Mouse (Mus musculus) stomach, embryonic 15.5 days (tissue): ENCODE measurements around the gene Aar2. TPM values are rescaled to one million over a fixed set of nuclear protein-coding genes. Genes with fewer than 3 reads are reported as not detected.
A peak's percentile ranks its signal among the peaks of the same experiment; 100 is the strongest.

Source experiments
- ATAC-seq: fragments of 200-750 bp; cut with Nextera tagmentation; 2 replicates; pipeline ENCODE4 v1.8.0; 2017; ENCODE audit warnings: low read depth, moderate number of reproducible peaks, moderate TSS enrichment; ENCODE audit not compliant: insufficient read depth, low FRiP score
- H3K27ac ChIP-seq: fragments of 300-500 bp; sonication (generic); 2 replicates; pipeline ENCODE4 v1.5.1; 2015; ENCODE audit warnings: mild to moderate bottlenecking, inconsistent platforms
- H3K27me3 ChIP-seq: fragments of 300-500 bp; sonication (generic); replicated peaks from 2 replicates; pipeline ENCODE4 v1.6.1; 2015; ENCODE audit warnings: inconsistent platforms
- H3K36me3 ChIP-seq: fragments of 300-500 bp; sonication (generic); 2 replicates; pipeline ENCODE4 v1.6.1; 2015; ENCODE audit warnings: inconsistent platforms
- H3K4me1 ChIP-seq: fragments of 300-500 bp; sonication (generic); 2 replicates; pipeline ENCODE4 v1.6.1; 2015; ENCODE audit warnings: inconsistent platforms
- H3K4me2 ChIP-seq: fragments of 300-500 bp; sonication (generic); 2 replicates; pipeline ENCODE4 v1.6.1; 2015; ENCODE audit warnings: mild to moderate bottlenecking, inconsistent platforms
- H3K4me3 ChIP-seq: fragments of 300-500 bp; sonication (generic); replicated peaks from 2 replicates; pipeline ENCODE4 v1.5.1; 2015; ENCODE audit warnings: inconsistent platforms
- H3K9ac ChIP-seq: fragments of 300-500 bp; sonication (generic); 2 replicates; pipeline ENCODE4 v1.6.1; 2015; ENCODE audit warnings: inconsistent platforms
- H3K9me3 ChIP-seq: fragments of 300-500 bp; sonication (generic); 2 replicates; pipeline ENCODE4 v1.6.1; 2016; ENCODE audit warnings: inconsistent platforms
- WGBS: fragments of 180-500 bp; shearing (Covaris S2); methylation state at CpG from one replicate; pipeline ENCODE4 v1.1.7; 2015; 5-methylcytosine and 5-hydroxymethylcytosine counted together
- polyA plus RNA-seq: library from polyadenylated mRNA; unstranded; fragments of >200 nt; fragmentation: Nextera tagmentation; extraction: Ambion mirVana; gene quantifications from 2 replicates; pipeline ENCODE4 v1.2.1, GENCODE M21; 2015

The Aar2 gene
- polyA plus RNA-seq, 1 experiment from 2014 or later: 28.0 TPM

GRCm38 (mm10) chr2:156571521-156571920 is 24.1 kb downstream of the Aar2 start:
- no peak overlapping the region for H3K9ac ChIP-seq
- no peak overlapping the region for H3K4me3 ChIP-seq
- ATAC-seq: no peak
- no peaks in the 10 kb centered on the region for H3K27me3 ChIP-seq
- no peaks in the 10 kb centered on the region for H3K9me3 ChIP-seq
- WGBS: 70% methylated on average over 6 of the region's 6 CpGs
- peaks cover 21% of the 10 kb centered on the region for H3K36me3 ChIP-seq
- H3K27ac ChIP-seq: no peak overlapping the region
- H3K4me2 ChIP-seq: no peak overlapping the region
- H3K4me1 ChIP-seq: no peaks in the 10 kb centered on the region

GRCm38 (mm10) chr2:156576850-156577587 is 29.6 kb downstream of the Aar2 start:
- H3K27ac ChIP-seq: no peak overlapping the region
- H3K9me3 ChIP-seq: no peaks in the 10 kb centered on the region
- WGBS: 78% methylated on average over 7 of the region's 7 CpGs
- H3K27me3 ChIP-seq: no peaks in the 10 kb centered on the region
- no peak overlapping the region for H3K9ac ChIP-seq
- H3K36me3 ChIP-seq: no peaks in the 10 kb centered on the region
- no peak overlapping the region for H3K4me2 ChIP-seq
- no peaks in the 10 kb centered on the region for H3K4me1 ChIP-seq
- no peak for ATAC-seq
- no peak overlapping the region for H3K4me3 ChIP-seq

- no peaks in the 10 kb centered on the region for H3K36me3 ChIP-seq
- no peaks in the 10 kb centered on the region for H3K27me3 ChIP-seq
- no peak overlapping the region for H3K4me2 ChIP-seq
- H3K9ac ChIP-seq: no peak overlapping the region
- no peak for ATAC-seq
- H3K9me3 ChIP-seq: no peaks in the 10 kb centered on the region
- no peak overlapping the region for H3K4me3 ChIP-seq
- no peak overlapping the region for H3K27ac ChIP-seq
- no peaks in the 10 kb centered on the region for H3K4me1 ChIP-seq
- WGBS: 75% methylated on average over 5 of the region's 5 CpGs
Observed at GRCm38 (mm10) chr2:156580507-156580906, 33.1 kb downstream of the Aar2 start.

GRCm38 (mm10) chr2:156581244-156581643 is 33.9 kb downstream of the Aar2 start:
- Histone ChIP-seq H3K9ac (no peak overlapping the region), H3K27me3 (no peaks in the 10 kb centered on the region), H3K36me3 (no peaks in the 10 kb centered on the region), H3K4me2 (no peak overlapping the region), H3K9me3 (no peaks in the 10 kb centered on the region), H3K4me3 (no peak overlapping the region), H3K4me1 (no peaks in the 10 kb centered on the region), H3K27ac (no peak overlapping the region)
- ATAC-seq: no peak
- WGBS: 64% methylated on average over 10 of the region's 10 CpGs

GRCm38 (mm10) chr2:156582887-156583286 is 35.5 kb downstream of the Aar2 start:
- Histone ChIP-seq H3K9me3 (no peaks in the 10 kb centered on the region), H3K36me3 (no peaks in the 10 kb centered on the region), H3K27me3 (no peaks in the 10 kb centered on the region), H3K9ac (no peak overlapping the region), H3K27ac (no peak overlapping the region), H3K4me2 (no peak overlapping the region), H3K4me1 (no peaks in the 10 kb centered on the region), H3K4me3 (no peak overlapping the region)
- ATAC-seq: peak; percentile 56; the same call in 1 of the 2 replicates
- WGBS: 79% methylated on average over 10 of the region's 10 CpGs

DNA sequence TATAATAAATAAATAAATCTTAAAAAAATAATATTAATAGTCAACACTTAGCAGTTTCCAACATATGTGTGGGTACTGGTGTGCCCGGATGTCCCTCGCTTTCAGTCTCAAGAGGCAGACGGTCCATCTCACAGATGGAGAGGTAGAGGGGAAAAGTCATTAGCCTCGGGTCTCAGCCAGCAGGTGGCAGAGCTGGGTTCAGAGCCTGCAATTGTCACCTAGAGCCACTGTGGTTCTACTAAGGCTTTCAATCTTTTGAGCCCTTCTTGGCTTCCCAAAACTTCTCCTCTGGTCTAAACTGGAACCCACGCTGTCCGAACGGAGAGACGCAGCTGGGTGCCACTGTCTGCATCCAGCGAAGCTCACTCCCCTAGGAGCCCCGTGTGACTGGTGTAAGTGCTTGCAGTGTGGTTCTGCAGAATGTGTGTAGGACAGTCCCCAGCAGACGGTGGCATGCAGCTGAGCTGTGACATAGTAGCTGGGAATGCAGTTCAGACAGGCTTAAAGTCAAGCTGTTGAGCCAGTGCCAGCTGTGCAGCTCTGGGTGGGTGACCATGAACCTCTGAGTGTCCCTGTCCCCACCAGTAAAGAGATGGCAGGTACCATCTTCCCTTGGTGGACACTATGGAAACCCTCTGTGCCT is 36.9 kb downstream of the Aar2 start:
- no peaks in the 10 kb centered on the region for H3K27me3 ChIP-seq
- no peak overlapping the region for H3K4me3 ChIP-seq
- no peak overlapping the region for H3K27ac ChIP-seq
- no peak overlapping the region for H3K9ac ChIP-seq
- no peaks in the 10 kb centered on the region for H3K9me3 ChIP-seq
- H3K4me2 ChIP-seq: no peak overlapping the region
- no peaks in the 10 kb centered on the region for H3K36me3 ChIP-seq
- 56% methylated on average over 11 of the region's 11 CpGs for WGBS
- H3K4me1 ChIP-seq: no peaks in the 10 kb centered on the region
- ATAC-seq: no peak

DNA sequence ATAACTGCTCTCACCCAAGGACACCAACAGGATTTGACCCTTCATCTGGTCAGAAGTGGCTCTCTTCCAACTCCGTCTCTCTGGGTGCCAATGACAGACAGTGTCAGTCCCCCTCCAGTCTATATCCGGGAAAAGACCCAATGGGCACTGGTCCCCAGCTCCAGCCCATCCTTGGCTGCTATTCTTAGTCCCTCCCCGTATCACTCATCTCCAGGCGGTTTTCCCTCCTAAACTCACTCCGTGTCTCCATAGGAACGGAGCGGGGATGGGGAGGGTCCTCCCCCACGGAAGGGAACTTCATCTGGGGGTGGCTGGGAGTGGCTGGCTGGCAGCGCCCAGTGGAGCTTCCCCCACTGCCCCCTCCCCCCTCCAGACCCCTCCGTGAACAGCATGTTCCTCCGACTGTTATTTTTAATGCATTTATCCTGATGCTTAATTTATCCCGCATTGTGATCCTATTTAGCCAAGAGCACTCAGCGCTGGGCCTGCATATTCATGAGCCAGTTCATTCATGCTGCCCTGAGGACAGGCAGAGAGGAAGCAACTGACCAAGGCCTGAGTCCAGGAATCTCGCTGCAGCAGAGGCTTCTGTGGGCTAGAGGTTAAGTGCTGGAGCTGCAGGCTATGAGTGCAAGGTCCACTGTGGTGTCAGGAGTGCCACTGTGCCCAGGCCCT is 37.5 kb downstream of the Aar2 start:
- no peak overlapping the region for H3K27ac ChIP-seq
- WGBS: 57% methylated on average over 14 of the region's 14 CpGs
- no peaks in the 10 kb centered on the region for H3K36me3 ChIP-seq
- no peaks in the 10 kb centered on the region for H3K4me1 ChIP-seq
- H3K9ac ChIP-seq: no peak overlapping the region
- ATAC-seq: no peak
- no peaks in the 10 kb centered on the region for H3K9me3 ChIP-seq
- H3K27me3 ChIP-seq: no peaks in the 10 kb centered on the region
- no peak overlapping the region for H3K4me3 ChIP-seq
- no peak overlapping the region for H3K4me2 ChIP-seq

GRCm38 (mm10) chr2:156589481-156589880 is 42.1 kb downstream of the Aar2 start:
- 88% methylated on average over 9 of the region's 9 CpGs for WGBS
- H3K27ac ChIP-seq: no peak overlapping the region
- H3K36me3 ChIP-seq: no peaks in the 10 kb centered on the region
- no peak overlapping the region for H3K4me2 ChIP-seq
- no peak for ATAC-seq
- H3K27me3 ChIP-seq: no peaks in the 10 kb centered on the region
- no peak overlapping the region for H3K4me3 ChIP-seq
- no peaks in the 10 kb centered on the region for H3K9me3 ChIP-seq
- H3K9ac ChIP-seq: no peak overlapping the region
- no peaks in the 10 kb centered on the region for H3K4me1 ChIP-seq

- Histone ChIP-seq H3K9ac (no peak overlapping the region), H3K27ac (no peak overlapping the region), H3K4me3 (no peak overlapping the region), H3K9me3 (no peaks in the 10 kb centered on the region), H3K4me2 (no peak overlapping the region), H3K27me3 (no peaks in the 10 kb centered on the region), H3K36me3 (no peaks in the 10 kb centered on the region), H3K4me1 (no peaks in the 10 kb centered on the region)
- 69% methylated on average over 15 of the region's 15 CpGs for WGBS
- no peak for ATAC-seq
Observed at GRCm38 (mm10) chr2:156594987-156595490, 47.7 kb downstream of the Aar2 start.

DNA sequence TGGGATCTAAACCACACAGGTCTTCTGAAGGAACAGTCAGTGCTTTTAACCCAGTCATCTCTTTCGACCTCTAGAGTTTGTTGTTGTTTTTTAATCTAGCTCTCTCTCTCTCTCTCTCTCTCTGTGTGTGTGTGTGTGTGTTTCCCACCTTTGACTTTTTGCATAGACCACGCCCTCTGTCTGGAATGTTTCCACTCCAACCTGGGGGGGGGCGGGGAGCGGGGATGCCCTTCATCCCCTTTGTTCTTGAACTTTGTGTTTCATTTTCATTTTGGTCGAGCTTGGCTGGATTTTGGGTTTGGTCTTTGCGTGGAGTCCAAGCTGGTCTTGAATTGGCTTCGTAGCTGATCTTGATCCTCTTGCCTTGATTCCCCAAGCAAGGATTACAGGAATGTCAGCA is 55.2 kb downstream of the Aar2 start:
- no peak for ATAC-seq
- H3K4me1 ChIP-seq: no peaks in the 10 kb centered on the region
- H3K9me3 ChIP-seq: no peaks in the 10 kb centered on the region
- 75% methylated on average over 7 of the region's 7 CpGs for WGBS
- H3K36me3 ChIP-seq: no peaks in the 10 kb centered on the region
- H3K4me3 ChIP-seq: no peak overlapping the region
- no peak overlapping the region for H3K27ac ChIP-seq
- H3K4me2 ChIP-seq: no peak overlapping the region
- no peaks in the 10 kb centered on the region for H3K27me3 ChIP-seq
- H3K9ac ChIP-seq: no peak overlapping the region

DNA sequence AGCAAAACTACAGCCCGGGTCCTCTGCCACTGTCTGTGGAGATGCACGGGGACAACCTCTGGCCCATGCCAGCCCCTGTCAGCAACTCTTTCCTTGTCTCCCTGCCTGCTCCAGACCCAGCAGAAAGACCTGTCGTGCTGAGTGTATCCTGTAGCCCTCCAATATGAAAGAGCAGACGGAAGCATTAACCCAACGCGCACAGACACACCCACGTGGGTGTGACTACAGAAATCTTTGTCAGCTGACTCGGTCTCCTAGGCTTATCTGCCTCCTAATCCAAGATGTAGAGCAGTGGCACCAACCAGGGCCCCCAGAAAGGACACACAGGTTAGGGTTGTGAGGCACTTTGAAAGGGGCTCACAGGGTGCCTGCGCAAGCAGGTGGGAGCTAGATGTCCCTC is 56.3 kb downstream of the Aar2 start:
- no peaks in the 10 kb centered on the region for H3K4me1 ChIP-seq
- no peaks in the 10 kb centered on the region for H3K27me3 ChIP-seq
- H3K27ac ChIP-seq: no peak overlapping the region
- no peaks in the 10 kb centered on the region for H3K36me3 ChIP-seq
- H3K9ac ChIP-seq: no peak overlapping the region
- ATAC-seq: no peak
- H3K4me2 ChIP-seq: no peak overlapping the region
- 69% methylated on average over 9 of the region's 9 CpGs for WGBS
- H3K9me3 ChIP-seq: no peaks in the 10 kb centered on the region
- no peak overlapping the region for H3K4me3 ChIP-seq

DNA sequence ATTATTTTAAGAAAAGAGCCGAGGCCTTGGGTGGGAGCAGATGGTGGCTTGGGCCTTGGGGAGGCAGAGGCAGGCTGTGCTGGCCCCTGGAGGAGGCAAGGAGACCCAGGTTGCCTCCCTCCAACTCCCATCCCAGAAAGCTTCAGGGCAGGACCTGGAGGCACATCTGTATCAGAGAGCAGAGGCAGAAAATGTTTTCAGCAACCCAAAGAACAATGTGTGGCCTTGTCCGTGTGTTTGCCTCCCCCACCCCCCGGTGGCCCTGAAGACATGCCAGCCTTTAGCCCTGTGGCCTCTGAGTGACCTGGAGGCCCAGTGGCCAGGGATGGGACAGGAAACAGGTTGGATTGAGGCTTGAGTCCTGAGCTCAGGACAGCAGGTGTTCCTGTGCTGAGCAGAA is 57.8 kb downstream of the Aar2 start:
- Histone ChIP-seq H3K4me1 (no peaks in the 10 kb centered on the region), H3K9ac (no peak overlapping the region), H3K4me3 (no peak overlapping the region), H3K27me3 (0 out of 2 replicates have a peak, but pooled peaks cover under 1% of the 10 kb centered on the region), H3K27ac (no peak overlapping the region), H3K9me3 (no peaks in the 10 kb centered on the region), H3K36me3 (no peaks in the 10 kb centered on the region), H3K4me2 (no peak overlapping the region)
- ATAC-seq: no peak
- WGBS: 36% methylated on average over 3 of the region's 3 CpGs
